Mouse (Mus musculus): ENCODE results near the gene Tbc1d2.

- no peak for TF ChIP-seq POLR2A (IDR thresholded peaks at IDR 0.05; ENCODE audit: low read depth, low read length)
- no peak for TF ChIP-seq CTCF (conservative IDR thresholded peaks at IDR 0.05; ENCODE audit: insufficient read depth, insufficient read length, low read depth, low read length)
These were observed 55.9 kb downstream of the Tbc1d2 start for GRCm38 (mm10) chr4:46594131-46594530.
